Mouse (Mus musculus) heart, postnatal 0 days (tissue): ENCODE results near the gene Ephx3.

Experiments
- CTCF ChIP-seq: IDR thresholded peaks from 2 replicates; pipeline ENCODE4 v1.5.1; 2016; ENCODE audit warnings: antibody characterized with exemption, control low read depth, low read depth
- EP300 ChIP-seq: IDR thresholded peaks from 2 replicates; pipeline ENCODE4 v1.6.1; 2016; ENCODE audit warnings: antibody characterized with exemption, low read depth

DNA sequence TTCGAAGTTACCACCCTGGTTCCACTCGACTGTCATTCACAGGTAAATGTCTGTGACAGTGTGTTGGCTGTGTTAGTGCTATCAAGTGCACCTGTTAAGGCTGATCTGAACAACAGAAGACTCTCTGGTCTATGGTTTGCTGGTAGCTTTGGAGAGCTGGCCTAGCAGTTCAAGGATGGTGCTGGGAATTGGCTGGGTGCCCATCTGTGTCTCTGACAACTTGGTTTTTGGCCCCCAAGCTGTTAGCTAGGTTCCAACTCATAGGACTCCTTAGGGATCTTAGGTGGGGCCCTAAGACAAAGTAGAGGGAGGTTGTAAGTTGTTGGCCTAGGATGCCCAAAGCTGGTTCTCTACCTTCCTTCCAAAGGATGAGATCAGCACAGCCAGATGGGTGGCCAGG lies 10.4 kb upstream of the Ephx3 start:
- TF ChIP-seq CTCF, result no peak
- no peak for TF ChIP-seq EP300
